Mouse (Mus musculus) liver, embryonic 14.5 days (tissue): ENCODE results near the gene Neu4. TPM values are rescaled to one million over a fixed set of nuclear protein-coding genes. Genes with fewer than 3 reads are reported as not detected.

ENCODE experiments used
- ATAC-seq: fragments of 200-750 bp; cut with Nextera tagmentation; 2 replicates; pipeline ENCODE4 v1.8.0; 2017; ENCODE audit warnings: moderate number of reproducible peaks, mild to moderate bottlenecking, moderate library complexity; ENCODE audit not compliant: insufficient read depth
- DNase-seq, 3 experiments: peaks; one replicate each; pipeline ENCODE4 v3.0.0-alpha.2; 2012 to 2013; ENCODE audit warnings: low read depth in 3 of 3, low spot score in 3 of 3
- H3K27ac ChIP-seq: fragments of 300-500 bp; sonication (generic); 2 replicates; pipeline ENCODE4 v1.5.1; 2014; ENCODE audit warnings: moderate library complexity, mild to moderate bottlenecking, control low read depth, inconsistent platforms
- H3K27me3 ChIP-seq: fragments of 300-500 bp; sonication (generic); 2 replicates; pipeline ENCODE4 v1.6.1; 2014; ENCODE audit warnings: mild to moderate bottlenecking, low read length, moderate library complexity; ENCODE audit not compliant: control insufficient read depth, insufficient read depth
- H3K36me3 ChIP-seq: fragments of 300-500 bp; sonication (generic); replicated peaks from 2 replicates; pipeline ENCODE4 v1.6.1; 2014; ENCODE audit warnings: low read depth; ENCODE audit not compliant: control insufficient read depth, insufficient read depth
- H3K4me1 ChIP-seq, 2 experiments: fragments of 200-500 bp in 1 of 2; fragments of 300-500 bp in 1 of 2; sonication (generic) in 1 of 2; replicated peaks; 2 replicates each; pipeline ENCODE4 v1.6.1; 2012 to 2014; ENCODE audit warnings: antibody characterized with exemption in 1 of 2, inconsistent platforms in 1 of 2, low read length in 1 of 2; ENCODE audit not compliant: control insufficient read depth in 2 of 2, insufficient read depth in 2 of 2
- H3K4me2 ChIP-seq: fragments of 300-500 bp; sonication (generic); 2 replicates; pipeline ENCODE4 v1.6.1; 2014; ENCODE audit warnings: low read depth, mild to moderate bottlenecking, control low read depth, moderate library complexity
- H3K4me3 ChIP-seq, 2 experiments: fragments of 200-500 bp in 1 of 2; fragments of 300-500 bp in 1 of 2; sonication (generic) in 1 of 2; 2 replicates each; pipeline ENCODE4 v1.5.1; 2012 to 2014; ENCODE audit warnings: low read depth in 2 of 2, low read length in 2 of 2, mild to moderate bottlenecking in 2 of 2, control low read depth in 1 of 2, inconsistent platforms in 1 of 2, moderate library complexity in 1 of 2; ENCODE audit not compliant: insufficient read depth in 1 of 2
- H3K9ac ChIP-seq: fragments of 300-500 bp; sonication (generic); replicated peaks from 2 replicates; pipeline ENCODE4 v1.6.1; 2014; ENCODE audit warnings: mild to moderate bottlenecking, control low read depth, moderate library complexity
- H3K9me3 ChIP-seq: fragments of 300-500 bp; sonication (generic); 2 replicates; pipeline ENCODE4 v1.6.1; 2016; ENCODE audit warnings: low read length, mixed read lengths; ENCODE audit not compliant: control insufficient read depth
- CTCF ChIP-seq: IDR thresholded peaks from 2 replicates; pipeline ENCODE4 v1.5.1; 2016; ENCODE audit warnings: antibody characterized with exemption, low read depth, control low read depth
- EP300 ChIP-seq: IDR thresholded peaks from 2 replicates; pipeline ENCODE4 v1.6.1; 2016; ENCODE audit warnings: antibody characterized with exemption, low read depth
- WGBS: fragments of 180-500 bp; shearing (Covaris S2); extraction: QIAGEN DNeasy Blood & Tissue Kit; methylation state at CpG from one replicate; pipeline ENCODE4 v1.1.7; 2014; ENCODE audit not compliant: insufficient replicate concordance; 5-methylcytosine and 5-hydroxymethylcytosine counted together
- polyA plus RNA-seq, 2 experiments: library from polyadenylated mRNA; depleted of rRNA in 1 of 2; stranded (reverse) in 1 of 2; unstranded in 1 of 2; fragments of >200 nt; fragmentation: Nextera tagmentation in 1 of 2; extraction: Ambion mirVana in 1 of 2; gene quantifications; 2 replicates each; pipeline versions ENCODE4 v1.2.1 to v1.2.3; 2012 to 2014

The Neu4 gene
- polyA plus RNA-seq, 2 experiments: not detected

GRCm38 (mm10) chr1:94040391-94040790, 20.1 kb downstream of the Neu4 start:
- DNase-seq (no peak), ATAC-seq (no peak)
- Histone ChIP-seq H3K4me3 (no peak overlapping the region), H3K9me3 (no peaks in the 10 kb centered on the region), H3K4me1 (peaks cover 0 to 2% of the 10 kb centered on the region in 2 experiments; a peak in 1 of 4 replicates), H3K4me2 (no peak overlapping the region), H3K9ac (no peak overlapping the region), H3K36me3 (no peaks in the 10 kb centered on the region), H3K27me3 (no peaks in the 10 kb centered on the region), H3K27ac (no peak overlapping the region)
- 72% methylated on average over 2 of the region's 2 CpGs for whole genome bisulfite sequencing
- no peak for TF ChIP-seq EP300
- TF ChIP-seq CTCF: no peak

- H3K36me3 ChIP-seq: no peaks in the 10 kb centered on the region
- DNase-seq: no peak
- no peak overlapping the region for H3K9ac ChIP-seq
- H3K27ac ChIP-seq: no peak overlapping the region
- no peaks in the 10 kb centered on the region for H3K9me3 ChIP-seq
- H3K27me3 ChIP-seq: no peaks in the 10 kb centered on the region
- H3K4me2 ChIP-seq: no peak overlapping the region
- 45% methylated on average over 3 of the region's 3 CpGs for WGBS
- no peak overlapping the region for H3K4me3 ChIP-seq
- TF ChIP-seq CTCF: no peak
- no peak for TF ChIP-seq EP300
- H3K4me1 ChIP-seq: no peaks in the 10 kb centered on the region
- ATAC-seq: no peak
Observed at GRCm38 (mm10) chr1:94045559-94045958, 25.3 kb downstream of the Neu4 start.

- TF ChIP-seq CTCF: no peak
- no peak for TF ChIP-seq EP300
- no peak overlapping the region for H3K4me3 ChIP-seq
- H3K36me3 ChIP-seq: no peaks in the 10 kb centered on the region
- ATAC-seq (no peak), DNase-seq (no peak)
- 55% methylated on average over 4 of the region's 4 CpGs for WGBS
- H3K9ac ChIP-seq: no peak overlapping the region
- H3K27ac ChIP-seq: no peak overlapping the region
- no peaks in the 10 kb centered on the region for H3K27me3 ChIP-seq
- no peak overlapping the region for H3K4me2 ChIP-seq
- H3K9me3 ChIP-seq: no peaks in the 10 kb centered on the region
- H3K4me1 ChIP-seq: no peaks in the 10 kb centered on the region
Observed at GRCm38 (mm10) chr1:94046544-94046943, 26.3 kb downstream of the Neu4 start.

GRCm38 (mm10) chr1:94051104-94051503, 30.9 kb downstream of the Neu4 start:
- no peaks in the 10 kb centered on the region for H3K27me3 ChIP-seq
- ATAC-seq: no peak
- no peaks in the 10 kb centered on the region for H3K9me3 ChIP-seq
- no peak overlapping the region for H3K27ac ChIP-seq
- no peak for DNase-seq
- H3K4me3 ChIP-seq: no peak overlapping the region
- H3K9ac ChIP-seq: no peak overlapping the region
- 57% methylated on average over 5 of the region's 5 CpGs for WGBS
- no peaks in the 10 kb centered on the region for H3K4me1 ChIP-seq
- no peaks in the 10 kb centered on the region for H3K36me3 ChIP-seq
- TF ChIP-seq CTCF: no peak
- TF ChIP-seq EP300: no peak
- no peak overlapping the region for H3K4me2 ChIP-seq

GRCm38 (mm10) chr1:94052373-94052772, 32.1 kb downstream of the Neu4 start, which contains the start of gene Pdcd1:
TSS of gene Pdcd1 (minus strand) at chr1:94052553.
- no peak within 1 kb of the TSS for H3K27ac ChIP-seq
- WGBS: 47% methylated on average over 6 of the region's 6 CpGs
- TF ChIP-seq EP300 (no peak), CTCF (no peak)
- no peaks in the 10 kb centered on the region for H3K27me3 ChIP-seq
- ATAC-seq: no peak
- no peaks in the 10 kb centered on the region for H3K36me3 ChIP-seq
- no peak within 1 kb of the TSS for H3K4me3 ChIP-seq
- no peak within 1 kb of the TSS for H3K4me2 ChIP-seq
- DNase-seq: no peak
- no peak within 1 kb of the TSS for H3K9ac ChIP-seq
- H3K9me3 ChIP-seq: no peaks in the 10 kb centered on the region
- no peaks in the 10 kb centered on the region for H3K4me1 ChIP-seq
